Mouse (Mus musculus) CH12.LX (cell line): ENCODE data around the gene Tcp11l2. TPM values are rescaled to one million over a fixed set of nuclear protein-coding genes. Genes with fewer than 3 reads are reported as not detected.

Experiments used
- DNase-seq: peaks from one replicate; pipeline ENCODE4 v3.0.0-alpha.2; 2013; ENCODE audit errors: extremely low read depth
- H3K27ac ChIP-seq: 2 replicates; pipeline ENCODE4 v1.5.1; 2012; ENCODE audit warnings: low read depth, mild to moderate bottlenecking, control low read depth, moderate library complexity; ENCODE audit not compliant: insufficient read depth
- H3K27me3 ChIP-seq: replicated peaks from 2 replicates; pipeline ENCODE3; 2012; ENCODE audit warnings: inconsistent platforms
- H3K36me3 ChIP-seq, 2 experiments: replicated peaks in 1 of 2; 2 replicates each; pipeline versions ENCODE3 to v1.6.1; 2012; ENCODE audit warnings: inconsistent platforms in 1 of 2, low read length in 1 of 2, mild to moderate bottlenecking in 1 of 2, mixed read lengths in 1 of 2, moderate library complexity in 1 of 2; ENCODE audit not compliant: control insufficient read depth in 1 of 2, insufficient read depth in 1 of 2
- H3K4me1 ChIP-seq, 2 experiments: 2 replicates each; pipeline ENCODE4 v1.6.1; 2012; ENCODE audit warnings: inconsistent platforms in 1 of 2, moderate library complexity in 1 of 2; ENCODE audit not compliant: insufficient read depth in 2 of 2, control insufficient read depth in 1 of 2
- H3K4me2 ChIP-seq: 2 replicates; pipeline ENCODE4 v1.6.1; 2012; ENCODE audit warnings: low read depth, mild to moderate bottlenecking, control low read depth; ENCODE audit not compliant: poor library complexity, insufficient read depth, severe bottlenecking
- H3K4me3 ChIP-seq, 3 experiments: fragments of 150-350 bp in 1 of 3; sonication (generic) in 1 of 3; replicated peaks in 1 of 3; 2 replicates each; pipeline versions ENCODE3 to v1.5.1; 2011 to 2012; ENCODE audit warnings: low read depth in 2 of 3, low read length in 2 of 3, mild to moderate bottlenecking in 2 of 3, moderate library complexity in 2 of 3, control low read depth in 1 of 3, improper control_type of control experiment in 1 of 3, inconsistent platforms in 1 of 3, mixed read lengths in 1 of 3; ENCODE audit not compliant: poor library complexity in 1 of 3
- H3K79me2 ChIP-seq: replicated peaks from 2 replicates; pipeline ENCODE4 v1.6.1; 2012; ENCODE audit warnings: mild to moderate bottlenecking, moderate library complexity; ENCODE audit not compliant: control insufficient read depth, poor library complexity, insufficient read depth, severe bottlenecking; ENCODE audit errors: extremely low read depth
- H3K9ac ChIP-seq: 2 replicates; pipeline ENCODE4 v1.6.1; 2012; ENCODE audit warnings: low read depth, mild to moderate bottlenecking, control low read depth, moderate library complexity; ENCODE audit not compliant: insufficient read depth
- H3K9me3 ChIP-seq: replicated peaks from 2 replicates; pipeline ENCODE3; 2012; ENCODE audit warnings: low read length, inconsistent platforms, mixed read lengths
- BHLHE40 ChIP-seq: IDR thresholded peaks from 2 replicates; pipeline ENCODE4 v1.6.1; 2011; ENCODE audit warnings: mild to moderate bottlenecking, low read depth, low read length, improper control_type of control experiment
- CHD1 ChIP-seq: IDR thresholded peaks from 2 replicates; pipeline ENCODE4 v1.6.1; 2012; ENCODE audit warnings: low read depth, low read length, improper control_type of control experiment, inconsistent platforms
- CHD2 ChIP-seq: IDR thresholded peaks from 2 replicates; pipeline ENCODE4 v1.6.1; 2011; ENCODE audit warnings: low read length, improper control_type of control experiment
- E2F4 ChIP-seq: IDR thresholded peaks from 2 replicates; pipeline ENCODE4 v1.6.1; 2011; ENCODE audit warnings: low read depth, low read length, improper control_type of control experiment; ENCODE audit not compliant: insufficient replicate concordance
- ELF1 ChIP-seq: IDR thresholded peaks from 2 replicates; pipeline ENCODE4 v1.6.1; 2014; ENCODE audit warnings: low read depth, mild to moderate bottlenecking, inconsistent platforms, low read length, improper control_type of control experiment
- EP300 ChIP-seq: IDR thresholded peaks from 2 replicates; pipeline ENCODE4 v1.6.1; 2011; ENCODE audit warnings: low read length, improper control_type of control experiment
- ETS1 ChIP-seq: conservative IDR thresholded peaks from 2 replicates; pipeline ENCODE4 v1.6.1; 2012; ENCODE audit warnings: low read depth, mild to moderate bottlenecking, inconsistent platforms, low read length, improper control_type of control experiment, moderate library complexity
- GABPA ChIP-seq: IDR thresholded peaks from 2 replicates; pipeline ENCODE4 v1.6.1; 2012; ENCODE audit warnings: low read depth, low read length, improper control_type of control experiment, inconsistent platforms; ENCODE audit not compliant: insufficient replicate concordance
- HCFC1 ChIP-seq: IDR thresholded peaks from 2 replicates; pipeline ENCODE4 v1.6.1; 2012; ENCODE audit warnings: low read depth, mild to moderate bottlenecking, inconsistent platforms, low read length, improper control_type of control experiment
- IRF4 ChIP-seq: IDR thresholded peaks from 2 replicates; pipeline ENCODE4 v1.6.1; 2014; ENCODE audit warnings: low read depth, mild to moderate bottlenecking, inconsistent platforms, low read length, improper control_type of control experiment
- JUN ChIP-seq: IDR thresholded peaks from 2 replicates; pipeline ENCODE4 v1.6.1; 2011; ENCODE audit warnings: low read depth, mild to moderate bottlenecking, low read length, improper control_type of control experiment, moderate library complexity; ENCODE audit not compliant: insufficient read depth
- KAT2A ChIP-seq: IDR thresholded peaks from 2 replicates; pipeline ENCODE4 v1.6.1; 2012; ENCODE audit warnings: low read length, improper control_type of control experiment, inconsistent platforms; ENCODE audit not compliant: insufficient replicate concordance
- MAX ChIP-seq: IDR thresholded peaks from 2 replicates; pipeline ENCODE4 v1.6.1; 2011; ENCODE audit warnings: low read length, improper control_type of control experiment
- MXI1 ChIP-seq: IDR thresholded peaks from 2 replicates; pipeline ENCODE4 v1.6.1; 2011; ENCODE audit warnings: mild to moderate bottlenecking, low read depth, low read length, improper control_type of control experiment
- MYC ChIP-seq: IDR thresholded peaks from 2 replicates; pipeline ENCODE4 v1.6.1; 2011; ENCODE audit warnings: low read depth, mild to moderate bottlenecking, improper control_type of control experiment, low read length
- NELFE ChIP-seq: IDR thresholded peaks from 2 replicates; pipeline ENCODE4 v1.6.1; 2011; ENCODE audit warnings: low read depth, low read length, improper control_type of control experiment
- NRF1 ChIP-seq: IDR thresholded peaks from 2 replicates; pipeline ENCODE4 v1.6.1; 2014; ENCODE audit warnings: low read depth, mild to moderate bottlenecking, inconsistent platforms, low read length, improper control_type of control experiment, moderate library complexity
- POLR2A ChIP-seq: IDR thresholded peaks from 2 replicates; pipeline ENCODE4 v1.6.1; 2011; ENCODE audit warnings: low read depth, mild to moderate bottlenecking, improper control_type of control experiment, low read length
- SMC3 ChIP-seq: IDR thresholded peaks from 2 replicates; pipeline ENCODE4 v1.6.1; 2011; ENCODE audit warnings: low read depth, low read length, improper control_type of control experiment
- TBP ChIP-seq: conservative IDR thresholded peaks from 2 replicates; pipeline ENCODE4 v1.6.1; 2011; ENCODE audit warnings: low read depth, low read length, improper control_type of control experiment
- TCF12 ChIP-seq: IDR thresholded peaks from 2 replicates; pipeline ENCODE4 v1.6.1; 2014; ENCODE audit warnings: low read depth, mild to moderate bottlenecking, inconsistent platforms, low read length, improper control_type of control experiment
- UBTF ChIP-seq: IDR thresholded peaks from 2 replicates; pipeline ENCODE4 v1.6.1; 2012; ENCODE audit warnings: low read depth, mild to moderate bottlenecking, inconsistent platforms, low read length, improper control_type of control experiment, moderate library complexity
- USF2 ChIP-seq: conservative IDR thresholded peaks from 2 replicates; pipeline ENCODE4 v1.6.1; 2011; ENCODE audit warnings: low read depth, low read length, improper control_type of control experiment
- ZC3H11A ChIP-seq: IDR thresholded peaks from 2 replicates; pipeline ENCODE4 v1.6.1; 2012; ENCODE audit warnings: low read depth, mild to moderate bottlenecking, inconsistent platforms, low read length, improper control_type of control experiment
- ZNF384 ChIP-seq: IDR thresholded peaks from 2 replicates; pipeline ENCODE4 v1.6.1; 2012; ENCODE audit warnings: low read depth, low read length, improper control_type of control experiment, inconsistent platforms
- dilution Hi-C: fragments of 300-500 bp; cut with MboI; formaldehyde crosslinking; loops from 2 replicates; pipeline ENCODE4 v1.14.3; 2020; ENCODE audit warnings: low sequenced_read_pairs; ENCODE audit not compliant: extremely low pct_unique_long_range_greater_than_20kb, extremely low pct_ligation_motif_present
- in situ Hi-C: fragments of 300-500 bp; cut with MboI; formaldehyde crosslinking; loops from 3 replicates; pipeline ENCODE4 v1.14.3; 2019; ENCODE audit warnings: low sequenced_read_pairs, low pct_ligation_motif_present, low pct_unique_long_range_greater_than_20kb, mixed read lengths
- polyA plus RNA-seq: library from polyadenylated mRNA; unstranded; fragments of >175 nt; gene quantifications from 2 replicates; pipeline ENCODE4 v1.2.1, GENCODE M21; 2012; ENCODE audit warnings: low read depth; ENCODE audit not compliant: insufficient read length
- total RNA-seq, 2 experiments: library from RNA; depleted of rRNA; stranded (reverse); fragments of 300-350 nt in 1 of 2; fragments of >200 nt in 1 of 2; gene quantifications; 2 replicates each; pipeline ENCODE4 v1.2.3; 2012 to 2014

Tcp11l2 gene
- total and polyA plus RNA-seq, 3 experiments, result 2.6 to 6.0 (median 2.9) TPM

DNA sequence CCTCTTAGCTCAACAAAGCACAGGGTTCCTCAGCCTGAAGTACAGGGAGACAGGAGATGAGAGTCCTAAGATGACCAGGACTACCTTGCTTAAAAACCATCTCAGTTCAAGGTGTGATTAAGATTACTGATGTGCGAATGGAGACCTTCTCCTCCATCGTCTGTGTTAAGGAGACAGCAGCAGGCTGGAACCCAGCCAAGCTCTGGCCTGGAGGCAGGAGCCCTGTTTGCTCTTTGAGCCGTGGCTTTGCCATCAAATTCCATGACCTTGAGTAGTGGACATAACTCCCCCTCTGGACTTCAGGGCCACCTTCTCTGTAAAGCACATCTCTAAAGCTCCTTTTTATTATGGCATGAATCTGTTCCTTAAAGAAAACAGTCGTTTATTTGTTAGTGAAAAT is 40.6 kb upstream of the Tcp11l2 start:
- H3K4me1 ChIP-seq, result peaks cover 26 to 70% of the 10 kb centered on the region in 2 experiments
- TF ChIP-seq E2F4 (no peak), SMC3 (no peak), KAT2A (no peak), MAX (no peak), ZNF384 (no peak), UBTF (no peak), MXI1 (no peak), JUN (no peak), HCFC1 (no peak), MYC (no peak), POLR2A (no peak), CHD2 (no peak), ETS1 (no peak), NRF1 (no peak), CHD1 (no peak), EP300 (no peak), NELFE (no peak)
- peak overlapping the region; percentile 9; the same call in 1 of the 2 replicates for H3K27ac ChIP-seq
- dilution Hi-C loops (no loop called here), in situ Hi-C loops (no loop called here)
- H3K36me3 ChIP-seq, result peaks cover 0 to 11% of the 10 kb centered on the region in 2 experiments
- no peak overlapping the region for H3K4me3 ChIP-seq
- H3K4me2 ChIP-seq, result peak overlapping the region; percentile 56
- H3K27me3 ChIP-seq, result no peaks in the 10 kb centered on the region
- no peak for DNase-seq
- no peaks in the 10 kb centered on the region for H3K9me3 ChIP-seq
- H3K9ac ChIP-seq, result no peak overlapping the region
- H3K79me2 ChIP-seq, result peaks cover 12% of the 10 kb centered on the region

DNA sequence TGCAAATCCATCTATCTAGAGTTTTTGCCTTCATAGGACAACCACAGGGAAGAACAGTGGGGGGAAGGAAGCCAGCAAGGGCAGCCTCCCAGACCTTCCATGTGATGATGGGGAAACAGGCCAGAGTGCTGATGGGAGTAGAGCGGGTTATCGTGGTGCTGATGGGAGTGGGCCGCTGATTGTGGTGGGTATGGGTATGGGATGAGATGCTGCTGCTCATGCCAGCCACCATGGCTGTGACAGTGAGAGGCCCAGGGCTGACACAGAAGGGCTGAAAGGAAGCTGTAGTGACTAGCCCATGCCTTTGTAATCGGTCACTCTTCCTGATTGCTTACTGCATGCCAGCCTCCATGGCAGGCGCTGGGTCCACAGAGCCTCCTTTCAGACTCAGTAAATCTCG is 36.8 kb upstream of the Tcp11l2 start:
- H3K4me3 ChIP-seq, result no peak overlapping the region
- H3K9me3 ChIP-seq, result no peaks in the 10 kb centered on the region
- H3K79me2 ChIP-seq, result no peaks in the 10 kb centered on the region
- in situ Hi-C loops, result no loop called here
- H3K9ac ChIP-seq, result no peak overlapping the region
- no peak for DNase-seq
- peaks cover 14 to 55% of the 10 kb centered on the region in 2 experiments for H3K4me1 ChIP-seq
- dilution Hi-C loops, result no loop called here
- no peak for TF ChIP-seq UBTF
- TF ChIP-seq GABPA, result no peak
- TF ChIP-seq CHD2, result no peak
- no peak for TF ChIP-seq TBP
- TF ChIP-seq NRF1, result no peak
- TF ChIP-seq IRF4, result no peak
- no peak for TF ChIP-seq TCF12
- no peak for TF ChIP-seq CHD1
- TF ChIP-seq ELF1, result no peak
- no peak for TF ChIP-seq ZC3H11A
- TF ChIP-seq MAX, result no peak
- no peak for TF ChIP-seq JUN
- TF ChIP-seq E2F4, result no peak
- no peak for TF ChIP-seq MYC
- TF ChIP-seq USF2, result no peak
- no peak for TF ChIP-seq BHLHE40
- no peak for TF ChIP-seq SMC3
- no peak overlapping the region for H3K4me2 ChIP-seq
- H3K36me3 ChIP-seq, result no peaks in the 10 kb centered on the region
- H3K27ac ChIP-seq, result no peak overlapping the region
- no peaks in the 10 kb centered on the region for H3K27me3 ChIP-seq
